21 mouse cellular contexts compared by ENCODE assay signal in genomic region chr13:57959806-57960205, GRCm38 (mm10). TPM values are rescaled to one million over a fixed set of nuclear protein-coding genes. Genes with fewer than 3 reads are reported as not detected.
DNase-seq lines count a peak whose midpoint lies in the region; ATAC-seq lines count a peak whose summit lies in the region.
"Had no signal": no experiment of that assay in that cellular context is flagged by ENCODE, and none has a peak within 500 bp of the region (broad histone marks: within the 10 kb centered on the region; RNA-seq: fewer than 3 reads in every experiment).

No protein-coding gene starts in this region.

- intact Hi-C loops in left cerebral cortex, postnatal 14 days (cut with DNase I), result no loop called here

- DNase-seq in cerebellum, postnatal 4 days (ENCODE audit: low spot score in 2 of 2), result no peak
- peak; percentile 78 for DNase-seq in cerebellum, adult 11-12 months
- peak; percentile 79 for DNase-seq in cerebellum, adult 9-10 months
- DNase-seq in cerebellum, postnatal 25 days, result peak; percentile 55 to 60
- no peak for DNase-seq in left cerebral cortex, postnatal 14 days (ENCODE audit: low spot score in 2 of 2)
- DNase-seq in adrenal gland, adult (ENCODE audit: inconsistent age in 2 of 2, low spot score in 1 of 2), result no peak
- DNase-seq in retina, embryonic 14.5 days (ENCODE audit: low spot score), result no peak
- DNase-seq: adrenal gland, postnatal 10 days; B cell, adult 2 months; embryo, embryonic 11 days; gastrocnemius, adult 2 months; gastrocnemius, postnatal 36 days; heart, adult 11 months; heart, postnatal 10 days; kidney, adult 11 months had no signal

- peak; percentile 80; the same call in 1 of the 2 replicates for ATAC-seq in cerebellum, adult (ENCODE audit: insufficient number of reproducible peaks, low FRiP score, low TSS enrichment)
- ATAC-seq: CD4-positive, CD25-positive, alpha-beta regulatory T cell, adult 4 months; forebrain, embryonic 14.5 days; hindbrain, postnatal 0 days had no signal

RNA-seq across cellular contexts. Expression of gene Spock1, which starts 51.7 kb away (rescaled TPM):
- total RNA-seq in left cerebral cortex, postnatal 14 days (2021), result 100 to 1,000 TPM; 297 to 320 TPM
- total RNA-seq: common myeloid progenitor, adult 5-6 weeks; hematopoietic stem cell, adult 5-6 weeks had no signal

Comparison
In these comparisons a context has a peak if more than half of its experiments do, and no peak if none do; other contexts are left out.
1. DNase-seq: peak in cerebellum, adult 11-12 months (single experiment), cerebellum, adult 9-10 months (single experiment) and cerebellum, postnatal 25 days (2 of 2); none in cerebellum, postnatal 4 days (0 of 2), left cerebral cortex, postnatal 14 days (0 of 2), adrenal gland, adult (0 of 2) and retina, embryonic 14.5 days (single experiment).